ENCODE assay signal across 21 mouse cellular contexts in genomic region chr2:160628055-160628454, GRCm38 (mm10). TPM values are rescaled to one million over a fixed set of nuclear protein-coding genes. Genes with fewer than 3 reads are reported as not detected.
DNase-seq lines count a peak whose midpoint lies in the region; ATAC-seq and TF ChIP-seq lines count a peak whose summit lies in the region.
"Had no signal": no experiment of that assay in that cellular context is flagged by ENCODE, and none has a peak within 500 bp of the region (broad histone marks: within the 10 kb centered on the region; RNA-seq: fewer than 3 reads in every experiment).

No protein-coding gene starts in this region.

- ATAC-seq in liver, embryonic 13.5 days (ENCODE audit: low read depth), result no peak
- no peak for ATAC-seq in liver, postnatal 0 days
- ATAC-seq: activated CD4-positive, CD25-positive, alpha-beta regulatory T cell, adult 4 months; forebrain, embryonic 13.5 days; forebrain, embryonic 15.5 days; Patski had no signal

- TF ChIP-seq CTCF in liver, postnatal 0 days (IDR thresholded peaks at IDR 0.05; ENCODE audit: low read depth), result no peak
- no peak for TF ChIP-seq CTCF in CH12.LX (conservative IDR thresholded peaks at IDR 0.05 in 1 of 2, IDR thresholded peaks at IDR 0.05 in 1 of 2; ENCODE audit: low read depth in 2 of 2, low read length in 2 of 2)

- in situ Hi-C loops in CH12.LX (cut with MboI; ENCODE audit: low pct_ligation_motif_present, low pct_unique_long_range_greater_than_20kb, low sequenced_read_pairs), result no loop called here

- 73% methylated on average over 5 of the region's 5 CpGs for WGBS in liver, embryonic 13.5 days (ENCODE audit: insufficient replicate concordance)
- 84% methylated on average over 4 of the region's 5 CpGs for WGBS in liver, postnatal 0 days (ENCODE audit: insufficient replicate concordance)

- H3K36me3 ChIP-seq in liver, embryonic 13.5 days, result no peaks in the 10 kb centered on the region
- H3K36me3 ChIP-seq in liver, postnatal 0 days (replicated peaks; ENCODE audit: insufficient read depth, low read length), result no peaks in the 10 kb centered on the region
- peaks cover 0 to 2% of the 10 kb centered on the region in 2 experiments for H3K36me3 ChIP-seq in CH12.LX (replicated peaks in 1 of 2; ENCODE audit: control insufficient read depth in 1 of 2, insufficient read depth in 1 of 2, low read length in 1 of 2)
- H3K36me3 ChIP-seq: embryonic facial prominence, embryonic 10.5 days; embryonic facial prominence, embryonic 12.5 days; forebrain, embryonic 15.5 days; G1E had no signal

- no peaks in the 10 kb centered on the region for H3K27me3 ChIP-seq in liver, embryonic 13.5 days
- no peaks in the 10 kb centered on the region for H3K27me3 ChIP-seq in liver, postnatal 0 days (ENCODE audit: insufficient read depth, low read length)
- H3K27me3 ChIP-seq in CH12.LX (replicated peaks), result no peaks in the 10 kb centered on the region
- H3K27me3 ChIP-seq: embryonic facial prominence, embryonic 12.5 days; forebrain, embryonic 13.5 days; forebrain, embryonic 15.5 days; Patski had no signal

- TF ChIP-seq RAD21 in CH12.LX (IDR thresholded peaks at IDR 0.05; ENCODE audit: low read depth, low read length), result no peak

- no peaks in the 10 kb centered on the region for H3K9me3 ChIP-seq in liver, embryonic 13.5 days (replicated peaks)
- H3K9me3 ChIP-seq in liver, postnatal 0 days (ENCODE audit: low read length), result no peaks in the 10 kb centered on the region
- peaks cover 7% of the 10 kb centered on the region for H3K9me3 ChIP-seq in CH12.LX (replicated peaks; ENCODE audit: low read length)
- H3K9me3 ChIP-seq: embryonic facial prominence, embryonic 10.5 days; embryonic facial prominence, embryonic 12.5 days; forebrain, embryonic 13.5 days; forebrain, embryonic 15.5 days; G1E had no signal

- TF ChIP-seq POLR2A in CH12.LX (IDR thresholded peaks at IDR 0.05; ENCODE audit: low read depth, low read length), result no peak

- peaks cover 31% of the 10 kb centered on the region for H3K4me1 ChIP-seq in liver, embryonic 13.5 days (replicated peaks)
- 0 out of 2 replicates have a peak, but pooled peaks cover 8% of the 10 kb centered on the region for H3K4me1 ChIP-seq in liver, postnatal 0 days (ENCODE audit: insufficient read depth)
- peaks cover 21 to 55% of the 10 kb centered on the region in 2 experiments for H3K4me1 ChIP-seq in CH12.LX (ENCODE audit: control insufficient read depth in 1 of 2, insufficient read depth in 2 of 2)
- H3K4me1 ChIP-seq: embryonic facial prominence, embryonic 10.5 days; embryonic facial prominence, embryonic 12.5 days; forebrain, embryonic 13.5 days; forebrain, embryonic 15.5 days had no signal

- dilution Hi-C loops in CH12.LX (cut with MboI; ENCODE audit: extremely low pct_ligation_motif_present, extremely low pct_unique_long_range_greater_than_20kb, low sequenced_read_pairs), result no loop called here

- peak; percentile 1 for DNase-seq in layer of hippocampus, adult 11-12 months (ENCODE audit: low spot score)
- DNase-seq in layer of hippocampus, postnatal 14 days (ENCODE audit: low spot score in 2 of 2), result no peak
- DNase-seq in liver, embryonic 13.5 days, result no peak
- no peak for DNase-seq in liver, postnatal 0 days
- DNase-seq in CH12.LX (ENCODE audit: extremely low read depth), result no peak
- no peak for DNase-seq in left cerebral cortex, adult 8-10 months (ENCODE audit: low spot score in 2 of 2)
- DNase-seq: adrenal gland, adult 8-10 months; adrenal gland, postnatal 14 days; adrenal gland, postnatal 36 days; cerebellum, adult 11-12 months; cerebellum, adult 2 months; cerebellum, adult 9-10 months; cerebellum, postnatal 10 days; cerebellum, postnatal 25 days had no signal

- H3K27ac ChIP-seq in liver, embryonic 13.5 days, result 0 out of 2 replicates have a peak overlapping the region, but pooled peaks have one; percentile 50
- H3K27ac ChIP-seq in liver, postnatal 0 days (ENCODE audit: low read depth), result no peak overlapping the region
- H3K27ac ChIP-seq in CH12.LX (ENCODE audit: insufficient read depth, low read depth), result peak overlapping the region; percentile 98
- H3K27ac ChIP-seq: embryonic facial prominence, embryonic 10.5 days; embryonic facial prominence, embryonic 12.5 days; forebrain, embryonic 13.5 days; forebrain, embryonic 15.5 days had no signal

- no peak overlapping the region for H3K9ac ChIP-seq in liver, embryonic 13.5 days
- no peak overlapping the region for H3K9ac ChIP-seq in liver, postnatal 0 days (replicated peaks)
- peak overlapping the region; percentile 62 for H3K9ac ChIP-seq in CH12.LX (ENCODE audit: insufficient read depth, low read depth)
- H3K9ac ChIP-seq: embryonic facial prominence, embryonic 12.5 days; forebrain, embryonic 13.5 days; forebrain, embryonic 15.5 days had no signal

- TF ChIP-seq EP300 in liver, postnatal 0 days (IDR thresholded peaks at IDR 0.05; ENCODE audit: low read depth), result no peak
- TF ChIP-seq EP300 in CH12.LX (IDR thresholded peaks at IDR 0.05; ENCODE audit: low read length), result no peak

- no peak overlapping the region for H3K4me3 ChIP-seq in liver, embryonic 13.5 days (replicated peaks)
- H3K4me3 ChIP-seq in liver, postnatal 0 days (ENCODE audit: low read depth, low read length), result no peak overlapping the region
- no peak overlapping the region for H3K4me3 ChIP-seq in CH12.LX (replicated peaks in 1 of 3; ENCODE audit: low read depth in 2 of 3, low read length in 2 of 3, poor library complexity in 1 of 3)
- H3K4me3 ChIP-seq: embryonic facial prominence, embryonic 10.5 days; embryonic facial prominence, embryonic 12.5 days; forebrain, embryonic 13.5 days; forebrain, embryonic 15.5 days had no signal

- H3K79me2 ChIP-seq in CH12.LX (replicated peaks; ENCODE audit: control insufficient read depth, extremely low read depth, insufficient read depth, poor library complexity, severe bottlenecking), result no peaks in the 10 kb centered on the region

- no peak overlapping the region for H3K4me2 ChIP-seq in liver, embryonic 13.5 days
- H3K4me2 ChIP-seq in liver, postnatal 0 days (ENCODE audit: low read depth, low read length), result no peak overlapping the region
- H3K4me2 ChIP-seq in CH12.LX (ENCODE audit: insufficient read depth, low read depth, poor library complexity, severe bottlenecking), result peak overlapping the region; percentile 78
- H3K4me2 ChIP-seq: embryonic facial prominence, embryonic 12.5 days; forebrain, embryonic 13.5 days; forebrain, embryonic 15.5 days had no signal

TF ChIP-seq in CH12.LX, 34 proteins besides CTCF, POLR2A, EP300 and RAD21:
- TF ChIP-seq MAFK (IDR thresholded peaks at IDR 0.05; ENCODE audit: insufficient replicate concordance, low read length), result 0 out of 2 replicates have a peak, but pooled peaks have one; percentile 40
- TF ChIP-seq HCFC1 (IDR thresholded peaks at IDR 0.05; ENCODE audit: low read depth, low read length), result peak; percentile 23; the same call in 1 of the 2 replicates
- no peak for TF ChIP-seq JUN (IDR thresholded peaks at IDR 0.05; ENCODE audit: insufficient read depth, low read depth, low read length)
- no peak for TF ChIP-seq CHD1 (IDR thresholded peaks at IDR 0.05; ENCODE audit: low read depth, low read length)
- TF ChIP-seq MEF2A (IDR thresholded peaks at IDR 0.05; ENCODE audit: borderline replicate concordance, low read depth, low read length), result 0 out of 2 replicates have a peak, but pooled peaks have one; percentile 38
- peak; percentile 20; the same call in 1 of the 2 replicates for TF ChIP-seq MXI1 (IDR thresholded peaks at IDR 0.05; ENCODE audit: low read depth, low read length)
- TF ChIP-seq ZNF384 (IDR thresholded peaks at IDR 0.05; ENCODE audit: low read depth, low read length), result peak; percentile 94
- TF ChIP-seq BHLHE40 (IDR thresholded peaks at IDR 0.05; ENCODE audit: low read depth, low read length), result 0 out of 2 replicates have a peak, but pooled peaks have one; percentile 17
- peak; percentile 62 for TF ChIP-seq IRF4 (IDR thresholded peaks at IDR 0.05; ENCODE audit: low read depth, low read length)
- no peak for TF ChIP-seq UBTF (IDR thresholded peaks at IDR 0.05; ENCODE audit: low read depth, low read length)
- TF ChIP-seq CHD2 (IDR thresholded peaks at IDR 0.05; ENCODE audit: low read length), result peak; percentile 62
- TF ChIP-seq MAZ (IDR thresholded peaks at IDR 0.05; ENCODE audit: low read depth, low read length), result peak; percentile 74; the same call in 1 of the 2 replicates
TF ChIP-seq in CH12.LX: peak in this region for 9.

RNA-seq across cellular contexts. Expression of gene Top1, which starts 17.6 kb away (rescaled TPM):
- total RNA-seq in layer of hippocampus, postnatal 14 days (2021), result 10 to 100 TPM; 80.3 to 88.0 TPM
- 70.9 and 86.6 TPM in 2 replicates for polyA plus RNA-seq in liver, embryonic 13.5 days (2015; fragmentation: Nextera tagmentation; extraction: Ambion mirVana)
- 30.1 and 30.5 TPM in 2 replicates for polyA plus RNA-seq in liver, postnatal 0 days (2015; fragmentation: Nextera tagmentation; extraction: Ambion mirVana)
- 91.3 and 150 TPM in 2 replicates for total RNA-seq in CH12.LX (2012; rRNA removed)
- total RNA-seq in CH12.LX (2014; rRNA removed), result 89.8 and 91.4 TPM in 2 replicates
- 299 and 312 TPM in 2 replicates for polyA plus RNA-seq in CH12.LX (2012; ENCODE audit: insufficient read length, low read depth)
- 10 to 100 TPM; 65.3 to 71.3 (median 70.4) TPM for total RNA-seq in left cerebral cortex, adult 8-10 months (2022)
